Mouse (Mus musculus) common myeloid progenitor, adult 5-6 weeks (primary cell): Measurements from ENCODE around the gene Capn6. TPM values are rescaled to one million over a fixed set of nuclear protein-coding genes. Genes with fewer than 3 reads are reported as not detected.

ENCODE experiments used
- ATAC-seq: replicated peaks from 2 replicates; pipeline ENCODE4 v1.8.0; 2016; ENCODE audit warnings: low read depth, mild to moderate bottlenecking, moderate TSS enrichment, inconsistent platforms; ENCODE audit not compliant: poor library complexity, severe bottlenecking
- total RNA-seq: library from RNA; stranded (forward); fragments of 200-1000, 187-1606 nt; gene quantifications from 2 replicates; pipeline ENCODE4 v1.2.3, GENCODE M21; 2017

The Capn6 gene
- total RNA-seq: not detected in 2 replicates

- ATAC-seq: no peak
Measured at GRCm38 (mm10) chrX:143827212-143827611, at the start of gene Capn6. Gene Capn6 (minus strand): TSS chrX:143827414.

- ATAC-seq: no peak
Measured at GRCm38 (mm10) chrX:143867129-143867664, 40.0 kb upstream of the Capn6 start.

GRCm38 (mm10) chrX:143851351-143851750, 24.1 kb upstream of the Capn6 start:
- no peak for ATAC-seq

GRCm38 (mm10) chrX:143849969-143850368, 22.8 kb upstream of the Capn6 start:
- no peak for ATAC-seq

- no peak for ATAC-seq
Measured at GRCm38 (mm10) chrX:143846637-143847036, 19.4 kb upstream of the Capn6 start.

- ATAC-seq: 0 out of 2 replicates have a peak, but pooled peaks have one; percentile 32
Measured at GRCm38 (mm10) chrX:143826521-143826920, 693 bp downstream of the Capn6 start.

GRCm38 (mm10) chrX:143818961-143819360, 8.3 kb downstream of the Capn6 start:
- ATAC-seq: no peak

- no peak for ATAC-seq
Measured at GRCm38 (mm10) chrX:143815948-143816347, 11.3 kb downstream of the Capn6 start.

GRCm38 (mm10) chrX:143762556-143762955, 64.7 kb downstream of the Capn6 start:
- ATAC-seq: no peak

Other genes starting within 250 kb of the Capn6 start
- gene Dcx, start 105.9 kb upstream of the Capn6 start, total RNA-seq: not detected in 2 replicates